Mouse (Mus musculus) CH12.LX (cell line): ENCODE measurements around the gene Sim2. TPM values are rescaled to one million over a fixed set of nuclear protein-coding genes. Genes with fewer than 3 reads are reported as not detected.

ENCODE experiments used
- DNase-seq: peaks from one replicate; pipeline ENCODE4 v3.0.0-alpha.2; 2013; ENCODE audit errors: extremely low read depth
- H3K27ac ChIP-seq: 2 replicates; pipeline ENCODE4 v1.5.1; 2012; ENCODE audit warnings: low read depth, mild to moderate bottlenecking, control low read depth, moderate library complexity; ENCODE audit not compliant: insufficient read depth
- H3K27me3 ChIP-seq: replicated peaks from 2 replicates; pipeline ENCODE3; 2012; ENCODE audit warnings: inconsistent platforms
- H3K36me3 ChIP-seq, 2 experiments: replicated peaks in 1 of 2; 2 replicates each; pipeline versions ENCODE3 to v1.6.1; 2012; ENCODE audit warnings: inconsistent platforms in 1 of 2, low read length in 1 of 2, mild to moderate bottlenecking in 1 of 2, mixed read lengths in 1 of 2, moderate library complexity in 1 of 2; ENCODE audit not compliant: control insufficient read depth in 1 of 2, insufficient read depth in 1 of 2
- H3K4me1 ChIP-seq, 2 experiments: 2 replicates each; pipeline ENCODE4 v1.6.1; 2012; ENCODE audit warnings: inconsistent platforms in 1 of 2, moderate library complexity in 1 of 2; ENCODE audit not compliant: insufficient read depth in 2 of 2, control insufficient read depth in 1 of 2
- H3K4me2 ChIP-seq: 2 replicates; pipeline ENCODE4 v1.6.1; 2012; ENCODE audit warnings: low read depth, mild to moderate bottlenecking, control low read depth; ENCODE audit not compliant: poor library complexity, insufficient read depth, severe bottlenecking
- H3K4me3 ChIP-seq, 3 experiments: fragments of 150-350 bp in 1 of 3; sonication (generic) in 1 of 3; replicated peaks in 1 of 3; 2 replicates each; pipeline versions ENCODE3 to v1.5.1; 2011 to 2012; ENCODE audit warnings: low read depth in 2 of 3, low read length in 2 of 3, mild to moderate bottlenecking in 2 of 3, moderate library complexity in 2 of 3, control low read depth in 1 of 3, improper control_type of control experiment in 1 of 3, inconsistent platforms in 1 of 3, mixed read lengths in 1 of 3; ENCODE audit not compliant: poor library complexity in 1 of 3
- H3K79me2 ChIP-seq: replicated peaks from 2 replicates; pipeline ENCODE4 v1.6.1; 2012; ENCODE audit warnings: mild to moderate bottlenecking, moderate library complexity; ENCODE audit not compliant: control insufficient read depth, poor library complexity, insufficient read depth, severe bottlenecking; ENCODE audit errors: extremely low read depth
- H3K9ac ChIP-seq: 2 replicates; pipeline ENCODE4 v1.6.1; 2012; ENCODE audit warnings: low read depth, mild to moderate bottlenecking, control low read depth, moderate library complexity; ENCODE audit not compliant: insufficient read depth
- H3K9me3 ChIP-seq: replicated peaks from 2 replicates; pipeline ENCODE3; 2012; ENCODE audit warnings: low read length, inconsistent platforms, mixed read lengths
- BHLHE40 ChIP-seq: IDR thresholded peaks from 2 replicates; pipeline ENCODE4 v1.6.1; 2011; ENCODE audit warnings: mild to moderate bottlenecking, low read depth, low read length, improper control_type of control experiment
- CHD1 ChIP-seq: IDR thresholded peaks from 2 replicates; pipeline ENCODE4 v1.6.1; 2012; ENCODE audit warnings: low read depth, low read length, improper control_type of control experiment, inconsistent platforms
- E2F4 ChIP-seq: IDR thresholded peaks from 2 replicates; pipeline ENCODE4 v1.6.1; 2011; ENCODE audit warnings: low read depth, low read length, improper control_type of control experiment; ENCODE audit not compliant: insufficient replicate concordance
- ELF1 ChIP-seq: IDR thresholded peaks from 2 replicates; pipeline ENCODE4 v1.6.1; 2014; ENCODE audit warnings: low read depth, mild to moderate bottlenecking, inconsistent platforms, low read length, improper control_type of control experiment
- EP300 ChIP-seq: IDR thresholded peaks from 2 replicates; pipeline ENCODE4 v1.6.1; 2011; ENCODE audit warnings: low read length, improper control_type of control experiment
- ETS1 ChIP-seq: conservative IDR thresholded peaks from 2 replicates; pipeline ENCODE4 v1.6.1; 2012; ENCODE audit warnings: low read depth, mild to moderate bottlenecking, inconsistent platforms, low read length, improper control_type of control experiment, moderate library complexity
- HCFC1 ChIP-seq: IDR thresholded peaks from 2 replicates; pipeline ENCODE4 v1.6.1; 2012; ENCODE audit warnings: low read depth, mild to moderate bottlenecking, inconsistent platforms, low read length, improper control_type of control experiment
- MAX ChIP-seq: IDR thresholded peaks from 2 replicates; pipeline ENCODE4 v1.6.1; 2011; ENCODE audit warnings: low read length, improper control_type of control experiment
- MAZ ChIP-seq: IDR thresholded peaks from 2 replicates; pipeline ENCODE4 v1.6.1; 2012; ENCODE audit warnings: low read depth, mild to moderate bottlenecking, inconsistent platforms, low read length, improper control_type of control experiment, moderate library complexity
- MEF2A ChIP-seq: IDR thresholded peaks from 2 replicates; pipeline ENCODE4 v1.6.1; 2014; ENCODE audit warnings: low read depth, mild to moderate bottlenecking, inconsistent platforms, low read length, improper control_type of control experiment, borderline replicate concordance
- MXI1 ChIP-seq: IDR thresholded peaks from 2 replicates; pipeline ENCODE4 v1.6.1; 2011; ENCODE audit warnings: mild to moderate bottlenecking, low read depth, low read length, improper control_type of control experiment
- MYC ChIP-seq: IDR thresholded peaks from 2 replicates; pipeline ENCODE4 v1.6.1; 2011; ENCODE audit warnings: low read depth, mild to moderate bottlenecking, improper control_type of control experiment, low read length
- NELFE ChIP-seq: IDR thresholded peaks from 2 replicates; pipeline ENCODE4 v1.6.1; 2011; ENCODE audit warnings: low read depth, low read length, improper control_type of control experiment
- NRF1 ChIP-seq: IDR thresholded peaks from 2 replicates; pipeline ENCODE4 v1.6.1; 2014; ENCODE audit warnings: low read depth, mild to moderate bottlenecking, inconsistent platforms, low read length, improper control_type of control experiment, moderate library complexity
- PAX5 ChIP-seq: IDR thresholded peaks from 2 replicates; pipeline ENCODE4 v1.6.1; 2012; ENCODE audit warnings: low read length, inconsistent platforms, mixed read lengths
- POLR2A ChIP-seq: IDR thresholded peaks from 2 replicates; pipeline ENCODE4 v1.6.1; 2011; ENCODE audit warnings: low read depth, mild to moderate bottlenecking, improper control_type of control experiment, low read length
- POLR2AphosphoS2 ChIP-seq: IDR thresholded peaks from 2 replicates; pipeline ENCODE4 v1.6.1; 2011; ENCODE audit warnings: low read depth, low read length, improper control_type of control experiment
- RCOR1 ChIP-seq: conservative IDR thresholded peaks from 2 replicates; pipeline ENCODE4 v1.6.1; 2012; ENCODE audit warnings: low read depth, mild to moderate bottlenecking, inconsistent platforms, low read length, improper control_type of control experiment
- SIN3A ChIP-seq: IDR thresholded peaks from 2 replicates; pipeline ENCODE4 v1.6.1; 2012; ENCODE audit warnings: low read length, improper control_type of control experiment, inconsistent platforms
- SMC3 ChIP-seq: IDR thresholded peaks from 2 replicates; pipeline ENCODE4 v1.6.1; 2011; ENCODE audit warnings: low read depth, low read length, improper control_type of control experiment
- TBP ChIP-seq: conservative IDR thresholded peaks from 2 replicates; pipeline ENCODE4 v1.6.1; 2011; ENCODE audit warnings: low read depth, low read length, improper control_type of control experiment
- UBTF ChIP-seq: IDR thresholded peaks from 2 replicates; pipeline ENCODE4 v1.6.1; 2012; ENCODE audit warnings: low read depth, mild to moderate bottlenecking, inconsistent platforms, low read length, improper control_type of control experiment, moderate library complexity
- USF1 ChIP-seq: IDR thresholded peaks from 2 replicates; pipeline ENCODE4 v1.6.1; 2014; ENCODE audit warnings: low read depth, mild to moderate bottlenecking, inconsistent platforms, low read length, improper control_type of control experiment
- ZC3H11A ChIP-seq: IDR thresholded peaks from 2 replicates; pipeline ENCODE4 v1.6.1; 2012; ENCODE audit warnings: low read depth, mild to moderate bottlenecking, inconsistent platforms, low read length, improper control_type of control experiment
- ZKSCAN1 ChIP-seq: IDR thresholded peaks from 2 replicates; pipeline ENCODE4 v1.6.1; 2012; ENCODE audit warnings: low read depth, inconsistent platforms, low read length, improper control_type of control experiment, borderline replicate concordance
- dilution Hi-C: fragments of 300-500 bp; cut with MboI; formaldehyde crosslinking; loops from 2 replicates; pipeline ENCODE4 v1.14.3; 2020; ENCODE audit warnings: low sequenced_read_pairs; ENCODE audit not compliant: extremely low pct_unique_long_range_greater_than_20kb, extremely low pct_ligation_motif_present
- in situ Hi-C: fragments of 300-500 bp; cut with MboI; formaldehyde crosslinking; loops from 3 replicates; pipeline ENCODE4 v1.14.3; 2019; ENCODE audit warnings: low sequenced_read_pairs, low pct_ligation_motif_present, low pct_unique_long_range_greater_than_20kb, mixed read lengths
- polyA plus RNA-seq: library from polyadenylated mRNA; unstranded; fragments of >175 nt; gene quantifications from 2 replicates; pipeline ENCODE4 v1.2.1, GENCODE M21; 2012; ENCODE audit warnings: low read depth; ENCODE audit not compliant: insufficient read length
- total RNA-seq, 2 experiments: library from RNA; depleted of rRNA; stranded (reverse); fragments of 300-350 nt in 1 of 2; fragments of >200 nt in 1 of 2; gene quantifications; 2 replicates each; pipeline ENCODE4 v1.2.3; 2012 to 2014

Gene Sim2
- total and polyA plus RNA-seq, 3 experiments, result not detected

DNA sequence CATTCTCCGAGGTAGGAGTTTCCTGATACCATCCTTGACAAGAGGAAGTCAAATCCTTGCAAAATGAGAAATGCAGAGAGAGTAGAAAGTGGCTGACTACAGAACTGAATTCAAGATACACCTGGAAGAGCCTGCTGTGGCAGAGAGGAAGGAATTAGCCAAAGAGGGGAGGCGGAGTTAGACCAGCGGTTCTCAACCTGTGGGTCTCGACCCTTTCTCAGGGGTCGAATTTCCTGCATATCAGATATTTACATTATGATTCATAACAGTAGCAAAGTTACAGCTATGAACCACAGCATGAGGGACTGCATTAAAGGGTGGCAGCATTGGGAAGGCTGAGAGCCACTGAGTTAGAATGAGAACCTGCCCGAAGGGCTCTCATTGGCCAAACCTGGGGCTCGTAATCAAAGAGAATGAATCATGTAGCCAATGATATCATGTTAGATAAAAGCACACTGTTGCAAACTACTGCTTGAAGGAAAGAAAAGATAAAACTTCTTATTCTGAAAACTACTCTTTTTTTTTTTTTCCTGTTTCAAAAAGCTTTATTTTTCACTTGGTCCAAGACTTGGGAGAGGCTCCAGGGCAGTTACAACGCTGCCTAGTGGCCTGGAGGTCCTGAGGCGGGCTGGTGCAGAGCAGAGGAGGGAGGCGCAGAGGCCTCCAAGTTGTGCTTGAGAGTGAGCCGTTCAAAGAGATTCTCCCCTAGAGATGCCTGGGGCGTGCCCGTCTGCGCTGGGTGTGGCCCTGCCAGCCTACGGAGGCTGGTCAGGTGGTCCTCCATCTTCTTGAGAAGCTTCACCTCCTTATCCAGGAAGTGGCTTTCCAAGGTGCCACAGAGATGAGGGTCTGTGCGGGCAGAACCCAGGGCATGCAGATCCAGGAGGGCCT lies 84.2 kb downstream of the Sim2 start:
- in situ Hi-C loops (no loop called here), dilution Hi-C loops (no loop called here)

DNA sequence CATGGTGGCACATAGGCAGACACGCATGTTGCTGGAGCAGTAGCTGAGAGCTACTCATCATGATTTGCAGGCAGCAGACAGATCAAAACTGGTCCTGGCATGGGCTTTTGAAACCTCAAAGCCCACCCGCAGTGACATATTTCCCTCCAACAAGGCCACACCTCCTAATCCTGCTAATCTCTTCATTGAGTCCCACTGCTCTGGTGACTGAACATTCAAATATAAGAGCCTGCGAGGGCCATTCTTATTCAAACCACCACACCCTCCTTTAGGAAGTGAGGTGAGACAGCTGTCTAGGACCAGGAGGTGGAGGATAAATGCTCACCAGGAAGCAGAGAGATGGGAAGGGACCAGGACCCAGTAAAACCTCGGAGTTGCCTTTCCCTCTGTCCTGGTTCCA lies 85.5 kb downstream of the Sim2 start:
- Histone ChIP-seq H3K27me3 (no peaks in the 10 kb centered on the region), H3K27ac (no peak overlapping the region), H3K36me3 (peaks cover 0 to 18% of the 10 kb centered on the region in 2 experiments), H3K9ac (no peak overlapping the region)
- dilution Hi-C loops, result no loop called here
- no peak for DNase-seq
- TF ChIP-seq CHD1 (no peak), E2F4 (no peak), POLR2A (no peak), EP300 (no peak), SIN3A (no peak), UBTF (no peak), NRF1 (no peak), MAX (no peak), TBP (no peak), SMC3 (no peak), MEF2A (no peak), NELFE (no peak), ETS1 (no peak), MYC (no peak), MAZ (no peak), ZC3H11A (no peak), MXI1 (no peak)
- TF ChIP-seq, all 38 proteins: peak for 0
- Histone ChIP-seq H3K4me1 (peaks cover under 1 to 17% of the 10 kb centered on the region in 2 experiments; a peak in 2 of 4 replicates), H3K79me2 (no peaks in the 10 kb centered on the region), H3K4me2 (no peak overlapping the region), H3K9me3 (no peaks in the 10 kb centered on the region), H3K4me3 (no peak overlapping the region)
- in situ Hi-C loops, result no loop called here

More for the DNA sequence above, 84.2 kb downstream of the Sim2 start:
- TF ChIP-seq POLR2A (no peak), ZC3H11A (no peak), BHLHE40 (no peak), MEF2A (no peak), ELF1 (no peak), USF1 (no peak), RCOR1 (no peak), EP300 (no peak), HCFC1 (no peak), PAX5 (no peak), POLR2AphosphoS2 (no peak), ZKSCAN1 (no peak)
- H3K9me3 ChIP-seq, result no peaks in the 10 kb centered on the region
- H3K27ac ChIP-seq, result no peak overlapping the region
- H3K4me3 ChIP-seq, result no peak overlapping the region
- H3K36me3 ChIP-seq, result peaks cover 0 to 18% of the 10 kb centered on the region in 2 experiments
- peaks cover 0 to 3% of the 10 kb centered on the region in 2 experiments; a peak in 1 of 4 replicates for H3K4me1 ChIP-seq
- H3K27me3 ChIP-seq, result no peaks in the 10 kb centered on the region
- no peak for DNase-seq
- no peak overlapping the region for H3K4me2 ChIP-seq
- H3K79me2 ChIP-seq, result no peaks in the 10 kb centered on the region
- H3K9ac ChIP-seq, result no peak overlapping the region
